Mouse (Mus musculus) Patski (cell line): ENCODE data around the gene Myo1d. TPM values are rescaled to one million over a fixed set of nuclear protein-coding genes. Genes with fewer than 3 reads are reported as not detected.
A peak's percentile ranks its signal among the peaks of the same experiment; 100 is the strongest.

Source experiments
- ATAC-seq: fragments of 100-300 bp; one replicate; pipeline ENCODE4 v1.8.0; 2021
- CTCF ChIA-PET: fragments of 350-600 bp; sonication (Branson Sonifier 250); formaldehyde crosslinking; loops from one replicate; lab custom pipeline; 2022; ENCODE audit warnings: inconsistent platforms; lab: Charles Lee
- POLR2A ChIA-PET: fragments of 350-600 bp; sonication (Branson Sonifier 250); formaldehyde crosslinking; loops from one replicate; lab custom pipeline; 2022; ENCODE audit warnings: antibody characterized with exemption, inconsistent platforms; lab: Charles Lee
- DNase-seq: peaks from one replicate; pipeline ENCODE4 v3.0.0-alpha.2; 2011; ENCODE audit warnings: low read depth, low spot score
- H3K27me3 ChIP-seq: fragments of 371-371 bp; one replicate; pipeline ENCODE4 v1.5.1; 2021
- CTCF ChIP-seq: fragments of 100-300 bp; IDR thresholded peaks from one replicate; pipeline ENCODE4 v1.5.1; 2021
- in situ Hi-C: fragments of 300-500 bp; cut with MboI; formaldehyde crosslinking; loops from 3 replicates; pipeline ENCODE4 v1.11.1; 2018; ENCODE audit warnings: low pct_unique_long_range_greater_than_20kb, mixed read lengths
- polyA plus RNA-seq: library from polyadenylated mRNA; unstranded; gene quantifications from one replicate; pipeline ENCODE4 v1.2.3, GENCODE M21; 2021

Gene Myo1d
- polyA plus RNA-seq, 1 experiment from 2014 or later: 36.9 TPM

- ChIA-PET CTCF (interaction anchor here (2.1 kb wide), 1 partner anchor 16 kb away, joined by 9 read pairs; no protein-coding TSS in a partner anchor), POLR2A (no interaction called here)
- in situ Hi-C loops: loop anchor here (5.0 kb wide), 1 partner anchor 87 kb away; no protein-coding TSS in a partner anchor
- H3K27me3 ChIP-seq: no peaks in the 10 kb centered on the region
- TF ChIP-seq CTCF: no peak
- peak; percentile 66 for DNase-seq
- peak; percentile 55 for ATAC-seq
Measured at GRCm38 (mm10) chr11:80784294-80784743, 4.5 kb upstream of the Myo1d start.

GRCm38 (mm10) chr11:80783460-80783859, 3.6 kb upstream of the Myo1d start:
- TF ChIP-seq CTCF: no peak
- ChIA-PET POLR2A (interaction anchor here (0.6 kb wide), 1 partner anchor 70 kb away, joined by 3 read pairs; no protein-coding TSS in a partner anchor), CTCF (interaction anchor here (2.1 kb wide), 1 partner anchor 17 kb away, joined by 9 read pairs; no protein-coding TSS in a partner anchor)
- H3K27me3 ChIP-seq: no peaks in the 10 kb centered on the region
- in situ Hi-C loops: loop anchor here (5.0 kb wide), 1 partner anchor 86 kb away; no protein-coding TSS in a partner anchor
- ATAC-seq (no peak), DNase-seq (no peak)

- POLR2A ChIA-PET: no interaction called here
- TF ChIP-seq CTCF: no peak
- in situ Hi-C loops: loop anchor here (5.0 kb wide), 1 partner anchor 84 kb away; no protein-coding TSS in a partner anchor
Measured at GRCm38 (mm10) chr11:80781535-80781934, 1.7 kb upstream of the Myo1d start.

GRCm38 (mm10) chr11:80778916-80779526, 804 bp downstream of the Myo1d start:
- CTCF ChIA-PET: interaction anchor here (0.6 to 2.9 kb wide), 7 partner anchors 11 to 85 kb away, joined by 3 to 10 read pairs (median 4); no protein-coding TSS in a partner anchor
- DNase-seq: no peak
- ATAC-seq: no peak
- in situ Hi-C loops: no loop called here
- no peak for TF ChIP-seq CTCF
- no peaks in the 10 kb centered on the region for H3K27me3 ChIP-seq
- POLR2A ChIA-PET: interaction anchor here (1.0 to 1.4 kb wide), 3 partner anchors 13 to 86 kb away, joined by 3 read pairs; no protein-coding TSS in a partner anchor

More at GRCm38 (mm10) chr11:80781535-80781934, 1.7 kb upstream of the Myo1d start:
- no peak for DNase-seq
- ATAC-seq: no peak
- CTCF ChIA-PET: interaction anchor here (1.3 to 2.7 kb wide), 5 partner anchors 8 to 101 kb away, joined by 3 to 13 read pairs (median 9); no protein-coding TSS in a partner anchor
- H3K27me3 ChIP-seq: no peaks in the 10 kb centered on the region

GRCm38 (mm10) chr11:80778157-80778556, 1.7 kb downstream of the Myo1d start:
- TF ChIP-seq CTCF: no peak
- in situ Hi-C loops: no loop called here
- ATAC-seq: no peak
- ChIA-PET POLR2A (no interaction called here), CTCF (interaction anchor here (1.8 to 2.9 kb wide), 2 partner anchors 10 to 31 kb away, joined by 7 to 10 read pairs; no protein-coding TSS in a partner anchor)
- DNase-seq: no peak
- no peaks in the 10 kb centered on the region for H3K27me3 ChIP-seq

GRCm38 (mm10) chr11:80777708-80778107, 2.1 kb downstream of the Myo1d start:
- CTCF ChIA-PET: interaction anchor here (1.0 to 1.6 kb wide), 2 partner anchors 78 to 83 kb away, joined by 3 to 5 read pairs; no protein-coding TSS in a partner anchor
- POLR2A ChIA-PET: no interaction called here
- DNase-seq (no peak), ATAC-seq (no peak)
- H3K27me3 ChIP-seq: no peaks in the 10 kb centered on the region
- in situ Hi-C loops: no loop called here
- TF ChIP-seq CTCF: no peak

- ChIA-PET CTCF (interaction anchor here (0.7 to 2.0 kb wide), 4 partner anchors 16 to 73 kb away, joined by 3 to 6 read pairs (median 5); no protein-coding TSS in a partner anchor), POLR2A (interaction anchor here (0.9 kb wide), 1 partner anchor 8 kb away, joined by 4 read pairs; no protein-coding TSS in a partner anchor)
- DNase-seq: no peak
- in situ Hi-C loops: no loop called here
- no peaks in the 10 kb centered on the region for H3K27me3 ChIP-seq
- ATAC-seq: no peak
- no peak for TF ChIP-seq CTCF
Measured at GRCm38 (mm10) chr11:80775535-80775934, 4.3 kb downstream of the Myo1d start.

GRCm38 (mm10) chr11:80772595-80773210, 7.1 kb downstream of the Myo1d start:
- no peak for TF ChIP-seq CTCF
- no peak for DNase-seq
- in situ Hi-C loops: no loop called here
- no peaks in the 10 kb centered on the region for H3K27me3 ChIP-seq
- peak; percentile 82 for ATAC-seq
- ChIA-PET CTCF (no interaction called here), POLR2A (no interaction called here)

- no peaks in the 10 kb centered on the region for H3K27me3 ChIP-seq
- ATAC-seq: no peak
- DNase-seq: no peak
- ChIA-PET CTCF (no interaction called here), POLR2A (interaction anchor here (0.5 kb wide), 1 partner anchor 20 kb away, joined by 3 read pairs; no protein-coding TSS in a partner anchor)
- in situ Hi-C loops: no loop called here
- TF ChIP-seq CTCF: no peak
Measured at GRCm38 (mm10) chr11:80771596-80772250, 8.1 kb downstream of the Myo1d start.

- DNase-seq (no peak), ATAC-seq (no peak)
- CTCF ChIA-PET: no interaction called here
- TF ChIP-seq CTCF: no peak
- POLR2A ChIA-PET: no interaction called here
- no peaks in the 10 kb centered on the region for H3K27me3 ChIP-seq
- in situ Hi-C loops: no loop called here
Measured at GRCm38 (mm10) chr11:80771186-80771585, 8.6 kb downstream of the Myo1d start.
